Mouse (Mus musculus): ENCODE results near the gene Slc25a29. TPM values are rescaled to one million over a fixed set of nuclear protein-coding genes. Genes with fewer than 3 reads are reported as not detected.

The Slc25a29 gene
- 7.5 and 9.0 TPM in 2 replicates for polyA plus RNA-seq (2014; fragmentation: Nextera tagmentation; extraction: Ambion mirVana)

GRCm38 (mm10) chr12:108835840-108836409 lies at the start of gene Slc25a29, which contains the start of gene Slc25a47:
Gene Slc25a29 (minus strand): TSS chr12:108835883.
Gene Slc25a47 (plus strand): TSS chr12:108836046.
- peak within 1 kb of the TSS; percentile 77 for H3K9ac ChIP-seq (ENCODE audit: low read depth, low read length)

GRCm38 (mm10) chr12:108882776-108883175 lies 47.1 kb upstream of the Slc25a29 start:
- no peaks in the 10 kb centered on the region for H3K9me3 ChIP-seq (ENCODE audit: control insufficient read depth, low read length)
- H3K4me1 ChIP-seq (ENCODE audit: control insufficient read depth, insufficient read depth, low read length): no peaks in the 10 kb centered on the region
- H3K27me3 ChIP-seq (ENCODE audit: control insufficient read depth, insufficient read depth, low read length): no peaks in the 10 kb centered on the region
- no peak overlapping the region for H3K9ac ChIP-seq (ENCODE audit: low read depth, low read length)
- H3K27ac ChIP-seq (ENCODE audit: low read depth, low read length): no peak overlapping the region
- 89% methylated on average over 8 of the region's 8 CpGs for WGBS
- no peak for ATAC-seq (ENCODE audit: low FRiP score, low TSS enrichment)
- peaks cover 83% of the 10 kb centered on the region for H3K36me3 ChIP-seq (ENCODE audit: control insufficient read depth, insufficient read depth, low read length)
- H3K4me2 ChIP-seq (replicated peaks; ENCODE audit: low read depth, low read length): no peak overlapping the region
- H3K4me3 ChIP-seq (ENCODE audit: low read length): no peak overlapping the region

More at GRCm38 (mm10) chr12:108835840-108836409, at the start of gene Slc25a29, which contains the start of gene Slc25a47:
- Histone ChIP-seq H3K9me3 (ENCODE audit: control insufficient read depth, low read length) (no peaks in the 10 kb centered on the region), H3K4me1 (ENCODE audit: control insufficient read depth, insufficient read depth, low read length) (peaks cover 33% of the 10 kb centered on the region), H3K27ac (ENCODE audit: low read depth, low read length) (peak within 1 kb of the TSS; percentile 57), H3K4me3 (ENCODE audit: low read length) (peak within 1 kb of the TSS; percentile 69), H3K27me3 (ENCODE audit: control insufficient read depth, insufficient read depth, low read length) (no peaks in the 10 kb centered on the region), H3K4me2 (replicated peaks; ENCODE audit: low read depth, low read length) (peak within 1 kb of the TSS; percentile 98), H3K36me3 (ENCODE audit: control insufficient read depth, insufficient read depth, low read length) (peaks cover 3% of the 10 kb centered on the region; the same call in 1 of the 2 replicates)
- peak; percentile 98 for ATAC-seq (ENCODE audit: low FRiP score, low TSS enrichment)
- under 1% methylated on average over 53 of the region's 53 CpGs for WGBS

- Histone ChIP-seq H3K4me1 (ENCODE audit: control insufficient read depth, insufficient read depth, low read length) (no peaks in the 10 kb centered on the region), H3K9me3 (ENCODE audit: control insufficient read depth, low read length) (no peaks in the 10 kb centered on the region), H3K36me3 (ENCODE audit: control insufficient read depth, insufficient read depth, low read length) (peaks cover 76% of the 10 kb centered on the region), H3K4me2 (replicated peaks; ENCODE audit: low read depth, low read length) (no peak overlapping the region), H3K27me3 (ENCODE audit: control insufficient read depth, insufficient read depth, low read length) (no peaks in the 10 kb centered on the region), H3K27ac (ENCODE audit: low read depth, low read length) (no peak overlapping the region), H3K9ac (ENCODE audit: low read depth, low read length) (no peak overlapping the region), H3K4me3 (ENCODE audit: low read length) (no peak overlapping the region)
- WGBS: 79% methylated on average over 3 of the region's 3 CpGs
- ATAC-seq (ENCODE audit: low FRiP score, low TSS enrichment): no peak
Observed at GRCm38 (mm10) chr12:108881192-108881591, 45.5 kb upstream of the Slc25a29 start.

GRCm38 (mm10) chr12:108880606-108881005 lies 44.9 kb upstream of the Slc25a29 start:
- H3K27me3 ChIP-seq (ENCODE audit: control insufficient read depth, insufficient read depth, low read length): no peaks in the 10 kb centered on the region
- 66% methylated on average over 5 of the region's 5 CpGs for WGBS
- no peaks in the 10 kb centered on the region for H3K4me1 ChIP-seq (ENCODE audit: control insufficient read depth, insufficient read depth, low read length)
- no peak overlapping the region for H3K4me2 ChIP-seq (replicated peaks; ENCODE audit: low read depth, low read length)
- no peaks in the 10 kb centered on the region for H3K9me3 ChIP-seq (ENCODE audit: control insufficient read depth, low read length)
- no peak overlapping the region for H3K27ac ChIP-seq (ENCODE audit: low read depth, low read length)
- ATAC-seq (ENCODE audit: low FRiP score, low TSS enrichment): peak; percentile 46; the same call in 1 of the 2 replicates
- peaks cover 72% of the 10 kb centered on the region for H3K36me3 ChIP-seq (ENCODE audit: control insufficient read depth, insufficient read depth, low read length)
- H3K9ac ChIP-seq (ENCODE audit: low read depth, low read length): no peak overlapping the region
- H3K4me3 ChIP-seq (ENCODE audit: low read length): no peak overlapping the region

DNA sequence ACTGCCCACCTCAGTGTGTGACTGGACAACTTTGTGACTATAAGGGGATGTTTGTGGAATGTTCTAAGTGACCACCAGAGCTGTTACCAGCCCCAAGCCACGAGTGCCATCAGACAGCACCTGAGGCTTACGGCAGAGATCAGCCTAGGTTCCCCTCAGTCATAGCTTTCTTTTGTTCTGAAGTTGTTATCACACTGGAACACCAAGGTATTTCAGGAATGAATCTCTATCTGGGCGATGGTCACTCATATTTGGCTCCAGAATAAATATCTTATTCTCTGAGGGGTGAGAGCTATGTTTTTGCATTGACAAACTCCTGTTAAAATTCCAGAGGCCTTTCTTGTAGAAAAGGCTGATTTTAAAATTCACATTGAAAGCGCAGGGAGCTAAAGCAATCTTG lies 43.5 kb upstream of the Slc25a29 start:
- Histone ChIP-seq H3K4me3 (ENCODE audit: low read length) (no peak overlapping the region), H3K27me3 (ENCODE audit: control insufficient read depth, insufficient read depth, low read length) (no peaks in the 10 kb centered on the region), H3K9ac (ENCODE audit: low read depth, low read length) (no peak overlapping the region), H3K4me2 (replicated peaks; ENCODE audit: low read depth, low read length) (no peak overlapping the region), H3K4me1 (ENCODE audit: control insufficient read depth, insufficient read depth, low read length) (no peaks in the 10 kb centered on the region), H3K9me3 (ENCODE audit: control insufficient read depth, low read length) (no peaks in the 10 kb centered on the region), H3K27ac (ENCODE audit: low read depth, low read length) (no peak overlapping the region), H3K36me3 (ENCODE audit: control insufficient read depth, insufficient read depth, low read length) (peaks cover 72% of the 10 kb centered on the region)
- 90% methylated on average over 4 of the region's 4 CpGs for WGBS
- ATAC-seq (ENCODE audit: low FRiP score, low TSS enrichment): no peak

DNA sequence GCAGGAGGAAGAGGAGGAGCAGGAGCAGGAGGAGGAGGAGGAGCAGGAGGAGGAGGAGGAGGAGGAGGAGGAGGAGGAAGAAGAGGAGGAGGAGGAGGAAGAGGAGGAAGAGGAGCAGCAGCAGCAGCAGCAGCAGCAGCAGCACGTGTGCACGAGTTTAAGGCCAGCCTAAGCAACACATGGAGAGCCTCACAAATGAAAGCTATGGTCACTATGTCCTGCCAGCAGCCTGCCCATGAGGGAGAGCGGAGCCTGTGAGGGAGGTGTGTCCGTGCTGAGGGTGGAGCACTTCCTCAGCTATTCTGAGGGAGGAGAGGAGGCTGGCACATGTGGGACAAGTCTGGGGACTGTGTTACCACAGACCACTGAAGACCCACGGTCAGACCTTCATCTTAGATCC lies 37.4 kb upstream of the Slc25a29 start:
- Histone ChIP-seq H3K4me1 (ENCODE audit: control insufficient read depth, insufficient read depth, low read length) (no peaks in the 10 kb centered on the region), H3K27me3 (ENCODE audit: control insufficient read depth, insufficient read depth, low read length) (no peaks in the 10 kb centered on the region), H3K9me3 (ENCODE audit: control insufficient read depth, low read length) (no peaks in the 10 kb centered on the region), H3K36me3 (ENCODE audit: control insufficient read depth, insufficient read depth, low read length) (peaks cover 64% of the 10 kb centered on the region), H3K4me3 (ENCODE audit: low read length) (no peak overlapping the region), H3K27ac (ENCODE audit: low read depth, low read length) (no peak overlapping the region), H3K9ac (ENCODE audit: low read depth, low read length) (no peak overlapping the region), H3K4me2 (replicated peaks; ENCODE audit: low read depth, low read length) (no peak overlapping the region)
- ATAC-seq (ENCODE audit: low FRiP score, low TSS enrichment): no peak
- 91% methylated on average over 5 of the region's 5 CpGs for WGBS

DNA sequence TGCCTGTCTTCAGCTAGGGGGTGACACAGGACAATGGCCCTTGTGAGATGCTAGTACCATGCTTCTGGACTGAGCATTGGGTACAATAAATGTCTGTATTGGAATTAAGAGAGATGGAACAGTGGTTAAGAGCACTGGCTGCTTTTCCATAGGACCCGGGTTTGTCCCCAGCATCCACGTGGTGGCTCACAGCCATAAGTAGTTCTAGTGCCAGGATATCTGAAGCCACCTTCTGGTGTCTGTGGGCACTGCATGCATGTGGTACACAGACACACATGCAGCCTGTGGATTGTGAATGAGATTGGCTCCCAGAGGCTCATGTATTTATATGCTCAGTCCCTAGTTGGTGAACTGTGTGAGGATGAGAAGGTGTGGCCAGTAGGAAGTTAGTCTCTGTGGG lies 33.9 kb upstream of the Slc25a29 start:
- Histone ChIP-seq H3K9me3 (ENCODE audit: control insufficient read depth, low read length) (no peaks in the 10 kb centered on the region), H3K27ac (ENCODE audit: low read depth, low read length) (no peak overlapping the region), H3K9ac (ENCODE audit: low read depth, low read length) (no peak overlapping the region), H3K4me1 (ENCODE audit: control insufficient read depth, insufficient read depth, low read length) (no peaks in the 10 kb centered on the region), H3K4me2 (replicated peaks; ENCODE audit: low read depth, low read length) (no peak overlapping the region), H3K27me3 (ENCODE audit: control insufficient read depth, insufficient read depth, low read length) (no peaks in the 10 kb centered on the region), H3K36me3 (ENCODE audit: control insufficient read depth, insufficient read depth, low read length) (peaks cover 70% of the 10 kb centered on the region), H3K4me3 (ENCODE audit: low read length) (no peak overlapping the region)
- WGBS: 75% methylated on average over 2 of the region's 2 CpGs
- ATAC-seq (ENCODE audit: low FRiP score, low TSS enrichment): no peak

- Histone ChIP-seq H3K4me3 (ENCODE audit: low read length) (no peak overlapping the region), H3K4me1 (ENCODE audit: control insufficient read depth, insufficient read depth, low read length) (no peaks in the 10 kb centered on the region), H3K27me3 (ENCODE audit: control insufficient read depth, insufficient read depth, low read length) (no peaks in the 10 kb centered on the region), H3K36me3 (ENCODE audit: control insufficient read depth, insufficient read depth, low read length) (peaks cover 86% of the 10 kb centered on the region), H3K4me2 (replicated peaks; ENCODE audit: low read depth, low read length) (no peak overlapping the region), H3K9ac (ENCODE audit: low read depth, low read length) (no peak overlapping the region), H3K27ac (ENCODE audit: low read depth, low read length) (no peak overlapping the region), H3K9me3 (ENCODE audit: control insufficient read depth, low read length) (no peaks in the 10 kb centered on the region)
- 83% methylated on average over 6 of the region's 6 CpGs for WGBS
- no peak for ATAC-seq (ENCODE audit: low FRiP score, low TSS enrichment)
Observed at GRCm38 (mm10) chr12:108865007-108865494, 29.4 kb upstream of the Slc25a29 start.

DNA sequence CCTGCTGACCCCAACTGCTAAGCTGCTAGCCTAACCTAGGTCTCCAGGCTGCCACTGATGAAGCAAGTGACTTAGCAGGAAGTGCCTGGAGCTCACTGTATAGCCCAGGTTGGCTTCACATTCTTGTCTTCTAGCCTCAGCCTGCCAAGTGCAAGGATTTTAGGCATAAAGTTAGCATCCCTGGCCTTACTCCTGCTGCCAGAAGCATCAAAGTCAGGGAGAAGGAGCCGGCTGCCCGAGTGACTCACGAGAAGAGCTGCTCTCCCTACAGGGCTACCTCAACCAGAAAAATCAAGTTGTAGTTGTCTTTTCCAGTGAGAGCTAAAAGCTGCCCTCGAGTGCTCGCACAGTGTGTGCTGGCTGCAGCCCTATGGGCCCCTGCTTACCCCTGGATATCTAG lies 22.8 kb upstream of the Slc25a29 start:
- no peak overlapping the region for H3K9ac ChIP-seq (ENCODE audit: low read depth, low read length)
- H3K27ac ChIP-seq (ENCODE audit: low read depth, low read length): peak overlapping the region; percentile 25; the same call in 1 of the 2 replicates
- H3K36me3 ChIP-seq (ENCODE audit: control insufficient read depth, insufficient read depth, low read length): peaks cover 39% of the 10 kb centered on the region

More for the DNA sequence above, 22.8 kb upstream of the Slc25a29 start:
- Histone ChIP-seq H3K4me3 (ENCODE audit: low read length) (no peak overlapping the region), H3K27me3 (ENCODE audit: control insufficient read depth, insufficient read depth, low read length) (no peaks in the 10 kb centered on the region), H3K4me2 (replicated peaks; ENCODE audit: low read depth, low read length) (no peak overlapping the region), H3K9me3 (ENCODE audit: control insufficient read depth, low read length) (no peaks in the 10 kb centered on the region), H3K4me1 (ENCODE audit: control insufficient read depth, insufficient read depth, low read length) (0 out of 2 replicates have a peak, but pooled peaks cover 5% of the 10 kb centered on the region)
- no peak for ATAC-seq (ENCODE audit: low FRiP score, low TSS enrichment)
- 80% methylated on average over 5 of the region's 5 CpGs for WGBS

Data from kidney, embryonic 14.5 days (tissue).